Mouse (Mus musculus): ENCODE data around the gene L3mbtl2. TPM values are rescaled to one million over a fixed set of nuclear protein-coding genes. Genes with fewer than 3 reads are reported as not detected.

L3mbtl2 gene
- polyA plus RNA-seq (2012; rRNA removed): 14.2 and 14.7 TPM in 2 replicates

- Histone ChIP-seq H3K27me3 (replicated peaks; ENCODE audit: control insufficient read depth, insufficient read depth, low read length) (no peaks in the 10 kb centered on the region), H3K36me3 (ENCODE audit: control insufficient read depth, insufficient read depth, low read length) (no peaks in the 10 kb centered on the region), H3K4me3 (ENCODE audit: insufficient read depth, low read depth, low read length) (peak within 1 kb of the TSS; percentile 64), H3K4me1 (ENCODE audit: control insufficient read depth, insufficient read depth, low read length) (peaks cover 2% of the 10 kb centered on the region; the same call in 1 of the 2 replicates), H3K27ac (ENCODE audit: insufficient read depth, low read depth, low read length) (no peak within 1 kb of the TSS)
- under 1% methylated on average over 55 of the region's 55 CpGs for WGBS
- DNase-seq: peak; percentile 96
- TF ChIP-seq CTCF (conservative IDR thresholded peaks at IDR 0.05; ENCODE audit: insufficient read depth, insufficient read length, low read depth, low read length): 0 out of 2 replicates have a peak, but pooled peaks have one; percentile 30
- TF ChIP-seq POLR2A (IDR thresholded peaks at IDR 0.05; ENCODE audit: low read depth, low read length): no peak
Measured at GRCm38 (mm10) chr15:81663697-81664561, at the start of gene L3mbtl2. Gene L3mbtl2 (plus strand): TSS chr15:81663889.

- no peak for DNase-seq
- H3K4me3 ChIP-seq (ENCODE audit: insufficient read depth, low read depth, low read length): no peak overlapping the region
- TF ChIP-seq POLR2A (IDR thresholded peaks at IDR 0.05; ENCODE audit: low read depth, low read length) (no peak), CTCF (conservative IDR thresholded peaks at IDR 0.05; ENCODE audit: insufficient read depth, insufficient read length, low read depth, low read length) (no peak)
- H3K27ac ChIP-seq (ENCODE audit: insufficient read depth, low read depth, low read length): no peak overlapping the region
- WGBS: 89% methylated on average over 8 of the region's 8 CpGs
- no peaks in the 10 kb centered on the region for H3K4me1 ChIP-seq (ENCODE audit: control insufficient read depth, insufficient read depth, low read length)
- peaks cover 4% of the 10 kb centered on the region for H3K36me3 ChIP-seq (ENCODE audit: control insufficient read depth, insufficient read depth, low read length)
- no peaks in the 10 kb centered on the region for H3K27me3 ChIP-seq (replicated peaks; ENCODE audit: control insufficient read depth, insufficient read depth, low read length)
Measured at GRCm38 (mm10) chr15:81649516-81650455, 13.9 kb upstream of the L3mbtl2 start.

- Histone ChIP-seq H3K4me1 (ENCODE audit: control insufficient read depth, insufficient read depth, low read length) (no peaks in the 10 kb centered on the region), H3K4me3 (ENCODE audit: insufficient read depth, low read depth, low read length) (no peak overlapping the region), H3K27ac (ENCODE audit: insufficient read depth, low read depth, low read length) (no peak overlapping the region), H3K27me3 (replicated peaks; ENCODE audit: control insufficient read depth, insufficient read depth, low read length) (no peaks in the 10 kb centered on the region), H3K36me3 (ENCODE audit: control insufficient read depth, insufficient read depth, low read length) (peaks cover 3% of the 10 kb centered on the region)
- peak; percentile 10 for DNase-seq
- WGBS: 70% methylated on average over 7 of the region's 7 CpGs
- TF ChIP-seq CTCF (conservative IDR thresholded peaks at IDR 0.05; ENCODE audit: insufficient read depth, insufficient read length, low read depth, low read length): no peak
Measured at GRCm38 (mm10) chr15:81650636-81651035, 13.1 kb upstream of the L3mbtl2 start.

- H3K4me1 ChIP-seq (ENCODE audit: control insufficient read depth, insufficient read depth, low read length): peaks cover 2% of the 10 kb centered on the region; the same call in 1 of the 2 replicates
Measured at GRCm38 (mm10) chr15:81661701-81662100, 2.0 kb upstream of the L3mbtl2 start.

GRCm38 (mm10) chr15:81663281-81663680 is 408 bp upstream of the L3mbtl2 start:
- Histone ChIP-seq H3K4me1 (ENCODE audit: control insufficient read depth, insufficient read depth, low read length) (peaks cover 2% of the 10 kb centered on the region; the same call in 1 of the 2 replicates), H3K36me3 (ENCODE audit: control insufficient read depth, insufficient read depth, low read length) (no peaks in the 10 kb centered on the region), H3K27me3 (replicated peaks; ENCODE audit: control insufficient read depth, insufficient read depth, low read length) (no peaks in the 10 kb centered on the region), H3K4me3 (ENCODE audit: insufficient read depth, low read depth, low read length) (no peak overlapping the region), H3K27ac (ENCODE audit: insufficient read depth, low read depth, low read length) (no peak overlapping the region)
- TF ChIP-seq CTCF (conservative IDR thresholded peaks at IDR 0.05; ENCODE audit: insufficient read depth, insufficient read length, low read depth, low read length) (no peak), POLR2A (IDR thresholded peaks at IDR 0.05; ENCODE audit: low read depth, low read length) (no peak)
- no peak for DNase-seq
- WGBS: 61% methylated on average over 10 of the region's 10 CpGs

More at GRCm38 (mm10) chr15:81661701-81662100, 2.0 kb upstream of the L3mbtl2 start:
- 92% methylated on average over 2 of the region's 2 CpGs for WGBS
- Histone ChIP-seq H3K27me3 (replicated peaks; ENCODE audit: control insufficient read depth, insufficient read depth, low read length) (no peaks in the 10 kb centered on the region), H3K27ac (ENCODE audit: insufficient read depth, low read depth, low read length) (no peak overlapping the region), H3K36me3 (ENCODE audit: control insufficient read depth, insufficient read depth, low read length) (no peaks in the 10 kb centered on the region), H3K4me3 (ENCODE audit: insufficient read depth, low read depth, low read length) (no peak overlapping the region)
- TF ChIP-seq POLR2A (IDR thresholded peaks at IDR 0.05; ENCODE audit: low read depth, low read length): no peak
- no peak for TF ChIP-seq CTCF (conservative IDR thresholded peaks at IDR 0.05; ENCODE audit: insufficient read depth, insufficient read length, low read depth, low read length)
- DNase-seq: no peak

- 0 out of 2 replicates have a peak, but pooled peaks have one; percentile 13 for TF ChIP-seq CTCF (conservative IDR thresholded peaks at IDR 0.05; ENCODE audit: insufficient read depth, insufficient read length, low read depth, low read length)
- no peak for TF ChIP-seq POLR2A (IDR thresholded peaks at IDR 0.05; ENCODE audit: low read depth, low read length)
- Histone ChIP-seq H3K36me3 (ENCODE audit: control insufficient read depth, insufficient read depth, low read length) (peaks cover 2% of the 10 kb centered on the region; the same call in 1 of the 2 replicates), H3K27me3 (replicated peaks; ENCODE audit: control insufficient read depth, insufficient read depth, low read length) (no peaks in the 10 kb centered on the region), H3K4me1 (ENCODE audit: control insufficient read depth, insufficient read depth, low read length) (peaks cover 2% of the 10 kb centered on the region; the same call in 1 of the 2 replicates), H3K27ac (ENCODE audit: insufficient read depth, low read depth, low read length) (no peak overlapping the region), H3K4me3 (ENCODE audit: insufficient read depth, low read depth, low read length) (no peak overlapping the region)
- no peak for DNase-seq
- 90% methylated on average over 10 of the region's 10 CpGs for WGBS
Measured at GRCm38 (mm10) chr15:81666957-81667356, 3.3 kb downstream of the L3mbtl2 start.
